Mouse (Mus musculus) forebrain, embryonic 14.5 days (tissue): ENCODE data around the gene Nav2. TPM values are rescaled to one million over a fixed set of nuclear protein-coding genes. Genes with fewer than 3 reads are reported as not detected.
A peak's percentile ranks its signal among the peaks of the same experiment; 100 is the strongest.

Experiments used
- ATAC-seq: fragments of 200-750 bp; cut with Nextera tagmentation; 2 replicates; pipeline ENCODE4 v1.8.0; 2017; ENCODE audit warnings: mild to moderate bottlenecking, moderate library complexity
- DNase-seq: peaks from one replicate; pipeline ENCODE4 v3.0.0-alpha.2; 2015; ENCODE audit warnings: low spot score
- H3K27ac ChIP-seq: fragments of 300-500 bp; sonication (generic); 2 replicates; pipeline ENCODE4 v1.5.1; 2014; ENCODE audit warnings: low read depth, mild to moderate bottlenecking, control low read depth, low read length, moderate library complexity
- H3K27me3 ChIP-seq: fragments of 300-500 bp; sonication (generic); replicated peaks from 2 replicates; pipeline ENCODE4 v1.6.1; 2014; ENCODE audit warnings: low read length, control low read depth, mixed read lengths; ENCODE audit not compliant: control insufficient read depth, insufficient read depth
- H3K36me3 ChIP-seq: fragments of 300-500 bp; sonication (generic); 2 replicates; pipeline ENCODE4 v1.6.1; 2014; ENCODE audit warnings: low read length, control low read depth; ENCODE audit not compliant: control insufficient read depth, insufficient read depth
- H3K4me1 ChIP-seq: fragments of 300-500 bp; sonication (generic); 2 replicates; pipeline ENCODE4 v1.6.1; 2014; ENCODE audit warnings: antibody characterized with exemption, low read length, control low read depth; ENCODE audit not compliant: control insufficient read depth, insufficient read depth
- H3K4me2 ChIP-seq: fragments of 300-500 bp; sonication (generic); 2 replicates; pipeline ENCODE4 v1.6.1; 2014; ENCODE audit warnings: mild to moderate bottlenecking, control low read depth, low read length
- H3K4me3 ChIP-seq: fragments of 300-500 bp; sonication (generic); 2 replicates; pipeline ENCODE4 v1.5.1; 2014; ENCODE audit warnings: low read depth, low read length, control low read depth
- H3K9ac ChIP-seq: fragments of 300-500 bp; sonication (generic); 2 replicates; pipeline ENCODE4 v1.6.1; 2014; ENCODE audit warnings: mild to moderate bottlenecking, low read length, control low read depth, moderate library complexity
- H3K9me3 ChIP-seq: fragments of 300-500 bp; sonication (generic); replicated peaks from 2 replicates; pipeline ENCODE4 v1.6.1; 2016; ENCODE audit warnings: low read length, control low read depth, mixed read lengths; ENCODE audit not compliant: control insufficient read depth
- WGBS: fragments of 180-500 bp; shearing (Covaris S2); extraction: QIAGEN DNeasy Blood & Tissue Kit; methylation state at CpG from one replicate; pipeline ENCODE4 v1.1.7; 2014; 5-methylcytosine and 5-hydroxymethylcytosine counted together
- polyA plus RNA-seq: library from polyadenylated mRNA; unstranded; fragments of >200 nt; fragmentation: Nextera tagmentation; extraction: Ambion mirVana; gene quantifications from 2 replicates; pipeline ENCODE4 v1.2.1, GENCODE M21; 2014

Nav2 gene
- polyA plus RNA-seq, 1 experiment from 2014 or later = 6.3 TPM

- H3K4me2 ChIP-seq = no peak overlapping the region
- H3K27me3 ChIP-seq = peaks cover 68% of the 10 kb centered on the region
- WGBS = 1% methylated on average over 35 of the region's 35 CpGs
- peak; percentile 2 for DNase-seq
- H3K9me3 ChIP-seq = no peaks in the 10 kb centered on the region
- no peak overlapping the region for H3K4me3 ChIP-seq
- H3K27ac ChIP-seq = no peak overlapping the region
- no peaks in the 10 kb centered on the region for H3K36me3 ChIP-seq
- H3K4me1 ChIP-seq = peaks cover 18% of the 10 kb centered on the region
- no peak overlapping the region for H3K9ac ChIP-seq
- ATAC-seq = no peak
These were observed 730.6 kb downstream of the Nav2 start for GRCm38 (mm10) chr7:49638941-49639776.

DNA sequence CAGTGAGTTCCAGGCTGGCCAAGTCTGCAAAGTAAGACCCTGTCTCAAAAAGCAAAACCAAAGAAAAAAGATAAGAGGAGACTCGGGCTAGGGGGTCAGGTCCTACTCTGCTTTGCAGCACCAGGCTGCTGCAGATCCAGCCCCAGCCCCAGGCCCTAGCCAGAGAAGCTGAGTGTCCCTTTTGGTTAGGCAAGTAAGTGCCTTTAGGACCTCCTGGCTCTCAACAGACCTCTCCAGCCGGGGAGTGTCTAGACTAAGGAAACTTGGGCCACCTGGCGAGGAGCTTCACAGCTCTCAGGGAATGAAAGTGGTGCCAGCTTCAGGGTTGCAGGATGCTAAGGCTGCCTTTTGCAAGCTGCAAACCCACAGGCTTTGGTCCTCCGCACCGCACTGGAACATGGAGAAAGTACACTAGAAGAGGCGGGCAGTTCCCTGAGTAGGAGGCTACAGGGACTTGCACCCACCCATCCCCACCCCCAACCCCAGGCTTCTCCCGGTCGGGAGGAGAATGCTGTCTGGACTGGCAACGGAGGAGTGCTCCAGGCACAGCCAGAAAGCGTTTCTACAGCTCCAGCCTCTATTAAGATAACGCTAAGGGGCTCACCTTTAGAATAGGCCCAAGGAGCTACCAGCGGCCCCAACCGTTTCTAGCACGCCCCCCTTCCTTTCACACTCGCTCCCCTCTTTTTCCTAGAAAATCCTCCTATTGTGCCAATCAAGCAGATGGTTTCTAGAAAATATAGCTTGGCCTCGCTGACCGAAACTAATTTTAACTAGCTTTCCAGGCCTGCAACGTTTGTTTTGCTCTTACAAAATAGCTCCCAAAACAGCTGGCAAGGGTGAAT is 731.6 kb downstream of the Nav2 start:
- Histone ChIP-seq H3K27me3 (peaks cover 64% of the 10 kb centered on the region), H3K4me2 (no peak overlapping the region), H3K4me1 (peaks cover 13% of the 10 kb centered on the region), H3K27ac (no peak overlapping the region), H3K9ac (no peak overlapping the region), H3K9me3 (no peaks in the 10 kb centered on the region), H3K4me3 (no peak overlapping the region), H3K36me3 (no peaks in the 10 kb centered on the region)
- peak; percentile 1 for DNase-seq
- 2% methylated on average over 18 of the region's 18 CpGs for WGBS
- peak; percentile 19; the same call in 1 of the 2 replicates for ATAC-seq

DNA sequence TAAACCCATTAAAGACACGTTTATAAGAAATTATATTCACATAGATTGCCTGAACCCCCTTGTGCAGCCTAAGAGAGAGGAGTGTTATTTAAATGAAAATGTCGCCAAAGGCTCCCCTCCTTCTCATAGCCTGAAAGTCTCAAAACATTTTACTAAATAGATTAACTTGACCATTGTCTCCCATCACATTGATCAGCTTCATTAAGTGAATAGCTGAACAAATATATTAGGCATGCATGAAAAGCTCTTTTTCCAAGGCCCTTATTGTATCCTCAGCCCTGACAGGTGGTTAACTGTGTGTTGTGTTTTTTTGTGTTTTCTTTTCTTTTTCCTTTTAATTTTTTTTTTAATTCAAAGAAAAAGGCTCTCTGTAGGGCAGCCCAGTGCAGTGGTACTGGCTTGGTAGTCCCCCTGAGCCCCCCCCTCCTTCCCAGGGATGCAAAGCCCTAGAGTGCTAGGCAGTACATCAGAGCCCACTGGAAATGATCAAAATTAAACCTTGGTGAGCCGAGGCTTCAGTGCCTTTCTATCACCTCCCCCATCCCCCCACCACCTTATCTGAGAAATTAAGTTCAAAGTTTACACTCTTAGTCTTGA is 732.3 kb downstream of the Nav2 start:
- ATAC-seq (peak; percentile 51), DNase-seq (peak; percentile 72)
- no peaks in the 10 kb centered on the region for H3K36me3 ChIP-seq
- WGBS = 3% methylated on average over 3 of the region's 3 CpGs
- H3K27ac ChIP-seq = no peak overlapping the region
- H3K27me3 ChIP-seq = peaks cover 57% of the 10 kb centered on the region
- H3K4me2 ChIP-seq = no peak overlapping the region
- H3K4me1 ChIP-seq = peaks cover 9% of the 10 kb centered on the region; the same call in 1 of the 2 replicates
- H3K4me3 ChIP-seq = no peak overlapping the region
- H3K9ac ChIP-seq = no peak overlapping the region
- H3K9me3 ChIP-seq = no peaks in the 10 kb centered on the region

Other genes starting within 250 kb of the Nav2 start
- gene Zdhhc13, start 119.7 kb upstream of the Nav2 start, polyA plus RNA-seq = 54.9 and 61.5 TPM in 2 replicates
- gene Csrp3, start 60.7 kb upstream of the Nav2 start, polyA plus RNA-seq = not detected in 2 replicates
- gene E2f8, start 27.1 kb upstream of the Nav2 start, polyA plus RNA-seq = 4.1 and 4.6 TPM in 2 replicates